Mouse (Mus musculus): ENCODE measurements around the gene Cd59b.

Gene Cd59b

GRCm38 (mm10) chr2:104119097-104119496 lies 49.4 kb downstream of the Cd59b start:
- DNase-seq (ENCODE audit: low read depth): no peak

GRCm38 (mm10) chr2:104120312-104120711 lies 50.7 kb downstream of the Cd59b start:
- no peak for DNase-seq (ENCODE audit: low read depth)

- DNase-seq (ENCODE audit: low read depth): no peak
Measured at GRCm38 (mm10) chr2:104121681-104122504, 52.2 kb downstream of the Cd59b start.

DNA sequence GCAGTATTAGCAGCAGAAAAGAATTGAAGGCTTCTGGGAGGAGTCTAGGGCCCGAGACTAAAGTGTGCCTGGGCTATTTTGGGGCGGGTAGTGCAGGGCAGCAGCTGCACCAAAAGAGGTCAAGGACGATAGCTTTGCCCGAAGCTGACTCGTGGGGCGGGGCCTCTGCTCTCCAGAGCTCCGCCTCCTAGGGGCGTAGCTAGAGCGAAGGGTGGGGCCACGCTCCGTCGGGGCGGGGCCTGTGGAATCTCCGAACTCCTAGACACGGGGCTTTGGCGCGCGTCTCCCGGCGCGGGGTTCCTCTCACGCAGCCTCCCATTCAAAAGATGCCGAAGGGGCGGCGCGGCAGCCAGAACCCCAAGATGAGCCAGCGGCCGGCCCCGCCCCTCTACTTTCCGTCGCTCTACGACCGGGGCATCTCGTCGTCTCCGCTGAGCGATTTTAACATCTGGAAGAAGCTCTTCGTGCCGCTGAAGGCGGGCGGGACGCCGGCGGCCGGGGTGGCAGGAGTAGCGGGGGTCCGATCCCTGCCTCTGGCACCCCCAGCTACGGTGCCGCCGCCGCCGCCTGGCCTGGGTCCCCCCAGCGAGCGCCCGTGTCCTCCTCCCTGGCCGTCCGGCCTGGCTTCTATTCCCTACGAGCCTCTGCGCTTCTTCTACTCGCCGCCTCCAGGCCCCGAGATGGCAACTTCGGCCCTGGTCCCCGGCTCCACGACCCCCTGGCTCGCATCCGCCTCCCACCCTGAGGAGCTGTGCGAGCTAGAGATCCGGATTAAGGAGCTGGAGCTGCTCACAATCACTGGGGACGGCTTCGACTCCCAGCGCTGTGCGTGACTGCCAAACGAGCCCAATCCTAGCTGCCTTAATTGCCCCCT lies 53.1 kb downstream of the Cd59b start, which contains the start of gene A930018P22Rik:
Gene A930018P22Rik, plus strand, starts transcription at position 265 of the 874 bp plus-strand sequence.
- DNase-seq (ENCODE audit: low read depth): peak; percentile 92

DNA sequence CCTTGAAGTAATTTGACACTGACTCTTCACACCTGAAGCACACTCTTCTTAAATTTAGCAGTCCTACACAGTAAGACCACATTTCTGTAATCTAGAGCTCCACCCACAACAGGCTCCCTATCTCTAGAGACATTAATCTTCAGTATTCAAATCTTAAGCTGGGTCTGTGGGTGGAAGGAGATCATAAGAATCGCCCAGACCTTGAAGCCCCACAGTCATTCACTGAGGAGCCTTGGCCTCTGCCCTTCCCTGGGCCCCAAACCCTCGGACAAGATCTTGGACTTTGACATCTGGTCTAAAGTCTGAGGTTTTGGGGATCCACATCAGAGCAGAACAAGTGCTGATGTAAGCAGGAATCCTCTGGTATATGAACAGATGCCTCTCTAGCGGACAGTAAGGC lies 53.9 kb downstream of the Cd59b start:
- DNase-seq (ENCODE audit: low read depth): no peak

GRCm38 (mm10) chr2:104124071-104124470 lies 54.4 kb downstream of the Cd59b start:
- DNase-seq (ENCODE audit: low read depth): no peak

DNA sequence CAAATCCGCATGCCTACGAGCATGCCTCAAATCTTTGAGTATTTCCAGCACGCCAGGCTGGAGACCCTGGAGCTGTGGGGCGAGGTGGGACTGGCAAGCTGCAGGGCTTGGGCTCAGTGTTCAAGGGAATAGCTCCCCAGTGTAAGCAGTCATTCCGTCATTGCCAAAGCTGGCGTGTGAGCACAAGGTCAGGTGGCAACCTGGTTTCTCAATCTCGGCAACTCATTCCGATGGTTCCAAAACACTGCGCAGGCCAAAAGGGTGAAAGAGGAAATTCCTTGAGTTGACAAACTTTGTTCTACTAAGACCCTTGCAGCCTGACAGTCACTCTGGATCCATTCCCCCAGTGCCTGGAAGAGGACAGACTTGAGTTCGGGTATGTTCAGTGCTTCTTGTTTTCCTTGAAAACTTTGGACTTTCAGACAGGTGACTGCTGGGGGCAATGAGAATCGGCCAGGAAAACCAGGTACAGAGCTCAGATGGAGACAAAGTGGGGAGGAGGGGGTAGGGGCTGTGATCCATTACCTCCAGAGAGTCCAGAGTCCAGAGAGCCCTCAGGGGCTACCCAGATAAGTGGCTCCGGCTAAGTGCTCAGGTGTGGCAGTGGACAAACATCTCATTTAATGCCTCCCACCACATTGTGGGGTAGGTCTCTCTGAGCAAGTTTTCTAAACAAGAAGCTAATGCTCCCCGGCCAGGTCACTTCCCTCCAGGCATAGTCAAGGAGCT lies 59.3 kb downstream of the Cd59b start:
- DNase-seq (ENCODE audit: low read depth): no peak

DNA sequence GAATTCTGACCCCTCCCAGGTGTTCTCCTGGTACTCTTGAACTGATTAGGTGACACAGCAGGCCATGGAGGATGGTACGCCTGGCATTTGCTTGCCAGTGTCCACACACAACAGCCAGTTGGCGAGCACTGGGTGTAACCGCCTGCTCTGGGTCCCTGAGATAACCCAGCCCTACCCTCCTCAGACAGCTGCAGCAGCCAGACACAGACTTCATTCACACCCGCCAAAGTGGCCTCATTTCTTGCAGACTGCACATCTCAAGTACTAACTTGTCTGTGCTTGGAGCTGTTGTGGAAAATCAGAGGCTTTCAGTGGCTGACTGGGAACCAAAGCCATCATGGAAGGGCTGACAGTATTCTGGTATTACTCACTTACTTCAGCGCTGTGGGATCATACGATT lies 60.5 kb downstream of the Cd59b start:
- no peak for DNase-seq (ENCODE audit: low read depth)

GRCm38 (mm10) chr2:104130969-104131368 lies 61.3 kb downstream of the Cd59b start:
- DNase-seq (ENCODE audit: low read depth): peak; percentile 51

DNA sequence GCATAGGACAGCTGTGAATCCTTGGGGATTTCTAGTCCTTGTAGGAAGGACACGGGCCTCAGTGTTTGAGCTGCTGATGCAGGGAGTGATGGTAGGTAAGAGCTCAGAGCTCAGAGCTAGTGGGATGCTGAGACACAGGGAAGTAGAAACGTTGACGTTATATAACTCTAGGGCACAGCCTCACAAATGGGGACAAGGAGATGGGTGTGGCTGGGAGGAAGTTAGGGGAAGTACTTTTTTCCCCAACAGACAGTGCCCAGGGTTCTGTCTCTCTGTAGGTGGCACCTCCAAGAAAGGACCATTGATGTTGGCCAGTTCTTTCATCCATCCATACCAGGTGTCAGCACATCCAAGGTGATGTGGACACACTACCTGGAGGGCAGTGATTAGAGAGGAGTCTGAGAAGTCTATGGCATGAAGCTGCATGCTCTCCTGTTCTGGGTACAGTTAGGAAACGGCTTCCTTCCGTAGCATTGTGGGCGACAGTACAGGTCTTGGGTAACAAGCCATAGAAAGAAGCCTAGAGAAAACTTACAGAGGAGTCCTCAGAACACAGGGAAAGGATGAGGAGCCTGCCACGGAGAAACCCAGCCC lies 62.7 kb downstream of the Cd59b start:
- DNase-seq (ENCODE audit: low read depth): no peak

- no peak for DNase-seq (ENCODE audit: low read depth)
Measured at GRCm38 (mm10) chr2:104133042-104133810, 63.6 kb downstream of the Cd59b start.

GRCm38 (mm10) chr2:104134150-104135056 lies 64.8 kb downstream of the Cd59b start:
- DNase-seq (ENCODE audit: low read depth): peak; percentile 87

- DNase-seq (ENCODE audit: low read depth): no peak
Measured at GRCm38 (mm10) chr2:104135920-104136319, 66.3 kb downstream of the Cd59b start.
